Mouse (Mus musculus) midbrain, embryonic 12.5 days (tissue): ENCODE measurements around the gene Pde3a. TPM values are rescaled to one million over a fixed set of nuclear protein-coding genes. Genes with fewer than 3 reads are reported as not detected.

Source experiments
- ATAC-seq: fragments of 200-750 bp; cut with Nextera tagmentation; 2 replicates; pipeline ENCODE4 v1.8.0; 2017; ENCODE audit warnings: low read depth, moderate TSS enrichment, moderate library complexity; ENCODE audit not compliant: low FRiP score
- H3K27ac ChIP-seq: fragments of 300-500 bp; sonication (generic); replicated peaks from 2 replicates; pipeline ENCODE4 v1.5.1; 2016; ENCODE audit warnings: mild to moderate bottlenecking
- H3K27me3 ChIP-seq: fragments of 300-500 bp; sonication (generic); 2 replicates; pipeline ENCODE4 v1.6.1; 2016; ENCODE audit warnings: mild to moderate bottlenecking
- H3K36me3 ChIP-seq: fragments of 300-500 bp; sonication (generic); 2 replicates; pipeline ENCODE4 v1.6.1; 2016
- H3K4me1 ChIP-seq: fragments of 300-500 bp; sonication (generic); 2 replicates; pipeline ENCODE4 v1.6.1; 2016
- H3K4me2 ChIP-seq: fragments of 300-500 bp; sonication (generic); replicated peaks from 2 replicates; pipeline ENCODE4 v1.6.1; 2016; ENCODE audit warnings: mild to moderate bottlenecking, moderate library complexity
- H3K4me3 ChIP-seq: fragments of 300-500 bp; sonication (generic); 2 replicates; pipeline ENCODE4 v1.5.1; 2016; ENCODE audit warnings: mild to moderate bottlenecking
- H3K9ac ChIP-seq: fragments of 300-500 bp; sonication (generic); replicated peaks from 2 replicates; pipeline ENCODE4 v1.6.1; 2016; ENCODE audit warnings: mild to moderate bottlenecking, moderate library complexity
- H3K9me3 ChIP-seq: fragments of 300-500 bp; sonication (generic); 2 replicates; pipeline ENCODE4 v1.6.1; 2016; ENCODE audit warnings: mild to moderate bottlenecking
- WGBS: fragments of 180-500 bp; shearing (Covaris S2); methylation state at CpG from one replicate; pipeline ENCODE4 v1.1.7; 2016; 5-methylcytosine and 5-hydroxymethylcytosine counted together
- polyA plus RNA-seq: library from polyadenylated mRNA; unstranded; fragments of >200 nt; fragmentation: Nextera tagmentation; extraction: Ambion mirVana; gene quantifications from 2 replicates; pipeline ENCODE4 v1.2.1, GENCODE M21; 2016

Gene Pde3a
- polyA plus RNA-seq, 1 experiment from 2014 or later: 2.7 TPM

DNA sequence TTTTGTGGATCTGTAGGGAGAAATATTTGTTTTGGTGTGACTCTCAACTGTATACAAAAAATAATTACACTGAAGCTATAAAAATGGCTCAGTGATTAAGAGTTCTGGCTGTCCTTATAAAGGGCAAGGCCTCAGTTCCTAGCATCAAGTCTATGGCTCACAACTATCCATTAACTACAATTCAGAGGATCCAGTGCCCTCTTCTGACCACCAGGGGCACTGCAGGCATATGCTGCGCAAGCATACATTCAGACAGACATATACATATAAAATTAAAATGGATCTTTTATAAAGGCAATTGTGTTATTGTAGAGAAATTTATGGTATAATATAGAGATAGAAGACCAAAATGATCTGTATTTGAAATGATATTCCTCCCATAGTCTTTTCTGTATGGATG lies 181.1 kb downstream of the Pde3a start:
- 97% methylated on average over 1 of the region's 1 CpGs for WGBS
- no peak for ATAC-seq
- Histone ChIP-seq H3K4me2 (no peak overlapping the region), H3K27ac (no peak overlapping the region), H3K4me1 (peaks cover 7% of the 10 kb centered on the region; the same call in 1 of the 2 replicates), H3K4me3 (no peak overlapping the region), H3K9me3 (no peaks in the 10 kb centered on the region), H3K36me3 (no peaks in the 10 kb centered on the region), H3K27me3 (no peaks in the 10 kb centered on the region), H3K9ac (no peak overlapping the region)

DNA sequence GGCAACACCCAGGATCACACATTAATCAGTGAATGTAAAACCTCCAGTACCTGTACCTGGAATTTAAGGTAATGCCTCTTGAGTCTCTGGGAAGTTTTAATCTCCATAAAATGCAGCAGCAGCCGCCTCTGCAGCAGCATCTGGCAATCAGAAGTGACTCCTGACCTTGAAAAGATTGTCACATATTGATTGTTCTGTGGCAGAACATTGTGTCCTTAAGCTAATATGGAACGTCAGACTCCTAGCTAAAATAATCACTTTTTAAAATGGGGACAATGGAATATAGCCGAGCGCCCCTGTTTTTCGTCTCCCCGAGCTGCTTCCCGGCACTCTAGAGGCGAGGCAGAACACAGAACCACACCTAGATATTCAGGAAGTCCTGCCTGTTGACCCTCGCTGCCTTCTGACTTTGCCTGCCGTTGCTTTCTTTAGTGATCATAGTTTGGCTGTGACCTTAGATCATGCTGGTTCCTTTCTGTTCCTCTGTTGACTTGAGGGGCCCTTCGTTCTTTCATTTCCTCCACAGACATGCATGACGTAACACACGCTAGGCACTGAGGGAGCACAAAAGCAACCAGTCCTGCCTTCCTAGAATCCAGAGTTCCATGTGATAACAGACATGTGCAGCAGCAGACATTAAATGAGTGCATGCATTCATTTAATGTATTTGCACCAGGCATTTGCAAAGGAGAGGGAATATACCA lies 183.4 kb downstream of the Pde3a start:
- Histone ChIP-seq H3K9me3 (no peaks in the 10 kb centered on the region), H3K27ac (no peak overlapping the region), H3K4me3 (no peak overlapping the region), H3K36me3 (no peaks in the 10 kb centered on the region), H3K4me2 (no peak overlapping the region), H3K27me3 (no peaks in the 10 kb centered on the region), H3K9ac (no peak overlapping the region), H3K4me1 (peaks cover 10% of the 10 kb centered on the region; the same call in 1 of the 2 replicates)
- WGBS: 91% methylated on average over 13 of the region's 13 CpGs
- no peak for ATAC-seq

DNA sequence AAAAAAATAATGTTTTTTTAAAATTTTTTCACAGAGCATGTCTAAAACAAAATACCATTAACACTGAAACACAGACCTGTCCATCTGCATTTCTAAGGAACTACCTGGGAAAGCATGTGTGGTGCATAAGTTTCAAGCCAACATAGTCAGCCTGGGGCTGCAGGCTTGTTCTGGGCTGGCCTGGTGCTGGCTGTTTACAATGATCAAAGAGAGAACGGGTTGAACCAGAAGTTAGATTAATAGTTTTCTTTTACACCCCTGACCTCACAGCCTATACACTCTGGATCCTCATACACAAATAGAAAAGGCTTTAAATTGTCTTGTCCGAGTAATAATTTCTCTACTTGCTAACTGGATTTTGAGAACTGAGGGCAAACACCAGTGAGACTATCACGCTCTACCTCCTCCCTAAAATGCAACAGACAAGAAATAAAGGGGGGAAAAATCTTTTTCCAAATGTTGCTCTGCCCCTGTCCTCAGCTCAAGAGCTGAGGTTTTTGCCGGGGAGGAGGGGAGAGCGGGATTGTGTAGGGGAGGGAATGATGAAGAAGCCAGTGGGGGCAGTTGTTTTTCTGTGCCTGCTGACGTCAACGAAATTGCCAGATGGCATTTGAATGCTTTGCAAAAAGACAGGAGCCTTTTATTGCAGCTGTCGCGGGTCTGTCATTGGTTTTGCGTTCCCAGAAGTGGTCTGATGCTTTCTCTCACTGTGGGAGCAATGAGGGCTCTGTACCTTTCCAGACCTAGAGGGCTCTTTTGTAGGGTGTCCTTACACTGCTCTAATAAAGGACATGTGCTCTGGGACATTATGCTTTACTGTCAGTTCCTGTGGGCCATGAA lies 185.1 kb downstream of the Pde3a start:
- no peak overlapping the region for H3K4me3 ChIP-seq
- H3K4me1 ChIP-seq: peaks cover 10% of the 10 kb centered on the region; the same call in 1 of the 2 replicates
- WGBS: 53% methylated on average over 10 of the region's 10 CpGs
- H3K27me3 ChIP-seq: no peaks in the 10 kb centered on the region
- no peaks in the 10 kb centered on the region for H3K9me3 ChIP-seq
- H3K9ac ChIP-seq: no peak overlapping the region
- no peaks in the 10 kb centered on the region for H3K36me3 ChIP-seq
- ATAC-seq: peak; percentile 74
- no peak overlapping the region for H3K4me2 ChIP-seq
- H3K27ac ChIP-seq: peak overlapping the region; percentile 35; the same call in 1 of the 2 replicates

DNA sequence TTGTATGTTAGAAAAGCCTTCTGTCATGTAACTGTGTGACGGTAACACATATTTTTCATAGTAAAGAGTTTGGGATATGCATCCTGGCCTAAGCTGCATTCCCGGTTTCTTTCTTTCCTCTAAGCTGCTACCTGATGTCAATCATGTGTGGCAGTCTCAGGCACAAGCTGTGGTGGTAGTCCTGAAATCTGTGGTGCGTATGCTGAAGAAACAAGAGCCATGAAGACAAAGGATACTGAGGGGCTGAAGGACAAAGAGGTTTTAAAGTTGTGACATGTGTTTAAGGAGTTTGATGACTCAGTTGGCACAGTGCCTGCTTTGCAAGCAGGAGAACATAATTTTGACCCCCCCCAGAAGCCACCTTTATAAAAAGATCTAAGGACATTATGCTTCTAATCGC lies 186.1 kb downstream of the Pde3a start:
- Histone ChIP-seq H3K9ac (no peak overlapping the region), H3K4me2 (no peak overlapping the region), H3K27ac (no peak overlapping the region), H3K9me3 (no peaks in the 10 kb centered on the region), H3K27me3 (no peaks in the 10 kb centered on the region), H3K4me1 (peaks cover 10% of the 10 kb centered on the region; the same call in 1 of the 2 replicates), H3K36me3 (no peaks in the 10 kb centered on the region), H3K4me3 (no peak overlapping the region)
- WGBS: 77% methylated on average over 4 of the region's 4 CpGs
- ATAC-seq: no peak

DNA sequence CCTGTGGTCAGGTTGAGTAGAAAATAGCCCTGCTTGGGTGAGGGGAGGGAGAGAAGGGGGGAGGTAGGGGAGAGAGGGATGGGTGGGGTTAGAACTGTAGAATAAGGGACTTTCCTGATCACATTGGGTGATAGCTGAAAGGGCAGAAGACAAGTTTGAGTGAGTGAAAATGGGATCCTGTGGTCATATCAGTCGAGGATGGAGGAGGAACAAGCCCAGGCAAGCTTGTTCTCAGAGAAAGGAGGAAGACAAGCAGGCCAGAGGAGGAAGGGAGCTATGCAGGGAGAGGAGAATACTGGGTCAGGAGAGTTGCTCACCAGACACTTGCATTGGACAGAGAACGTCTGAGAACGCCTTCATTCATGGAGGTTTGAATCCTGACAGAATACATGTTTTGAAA lies 190.9 kb downstream of the Pde3a start:
- Histone ChIP-seq H3K4me2 (no peak overlapping the region), H3K9me3 (no peaks in the 10 kb centered on the region; the same call in 1 of the 2 replicates), H3K27me3 (no peaks in the 10 kb centered on the region), H3K36me3 (no peaks in the 10 kb centered on the region), H3K4me1 (0 out of 2 replicates have a peak, but pooled peaks cover 5% of the 10 kb centered on the region), H3K27ac (no peak overlapping the region), H3K9ac (no peak overlapping the region), H3K4me3 (no peak overlapping the region)
- WGBS: 70% methylated on average over 3 of the region's 3 CpGs
- ATAC-seq: no peak

DNA sequence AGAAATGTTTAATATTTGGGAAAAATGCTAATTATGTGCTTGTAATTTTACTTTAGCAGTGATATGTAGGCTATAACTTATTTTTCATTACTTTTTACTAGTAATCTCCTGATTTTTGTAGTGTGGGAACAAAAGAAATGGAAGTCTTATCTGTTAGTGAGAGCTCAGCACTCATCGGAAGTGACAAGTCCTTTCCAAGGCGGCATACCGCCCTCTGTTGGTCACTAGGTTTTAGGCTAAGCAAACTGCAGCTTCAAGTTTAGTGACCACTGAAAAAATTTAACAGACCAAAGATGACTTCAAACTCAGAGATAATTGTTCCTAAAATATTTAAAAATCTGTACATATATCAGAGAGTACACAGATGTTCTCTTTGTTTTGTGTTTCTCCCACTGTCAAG lies 198.5 kb downstream of the Pde3a start:
- Histone ChIP-seq H3K4me3 (no peak overlapping the region), H3K27me3 (no peaks in the 10 kb centered on the region), H3K4me1 (no peaks in the 10 kb centered on the region), H3K27ac (no peak overlapping the region), H3K9ac (no peak overlapping the region), H3K4me2 (no peak overlapping the region), H3K9me3 (no peaks in the 10 kb centered on the region; the same call in 1 of the 2 replicates), H3K36me3 (no peaks in the 10 kb centered on the region)
- WGBS: 15% methylated on average over 3 of the region's 3 CpGs
- ATAC-seq: peak; percentile 69; the same call in 1 of the 2 replicates

DNA sequence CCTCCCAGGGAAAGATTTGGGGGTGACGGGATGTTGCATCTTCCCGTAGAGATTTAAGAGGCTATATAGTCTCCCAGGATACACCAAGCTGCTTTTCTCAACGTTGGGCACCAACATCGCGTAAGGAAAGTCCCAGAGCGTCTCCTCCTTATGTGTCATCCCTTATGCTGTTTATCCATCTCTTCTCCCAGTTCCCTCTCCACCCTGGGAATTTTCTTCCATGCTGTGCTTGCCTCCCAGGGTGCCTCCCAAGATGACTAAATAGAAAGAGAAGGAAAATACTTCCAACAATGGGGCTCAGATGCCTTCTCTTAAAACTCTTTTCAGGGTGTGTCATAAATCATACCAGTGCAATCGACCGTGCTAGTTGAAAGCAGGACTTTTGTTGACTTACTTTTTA lies 199.8 kb downstream of the Pde3a start:
- Histone ChIP-seq H3K4me2 (no peak overlapping the region), H3K4me1 (no peaks in the 10 kb centered on the region), H3K27me3 (no peaks in the 10 kb centered on the region), H3K27ac (no peak overlapping the region), H3K9ac (no peak overlapping the region), H3K4me3 (no peak overlapping the region), H3K36me3 (no peaks in the 10 kb centered on the region), H3K9me3 (no peaks in the 10 kb centered on the region; the same call in 1 of the 2 replicates)
- no peak for ATAC-seq
- 83% methylated on average over 8 of the region's 8 CpGs for WGBS

DNA sequence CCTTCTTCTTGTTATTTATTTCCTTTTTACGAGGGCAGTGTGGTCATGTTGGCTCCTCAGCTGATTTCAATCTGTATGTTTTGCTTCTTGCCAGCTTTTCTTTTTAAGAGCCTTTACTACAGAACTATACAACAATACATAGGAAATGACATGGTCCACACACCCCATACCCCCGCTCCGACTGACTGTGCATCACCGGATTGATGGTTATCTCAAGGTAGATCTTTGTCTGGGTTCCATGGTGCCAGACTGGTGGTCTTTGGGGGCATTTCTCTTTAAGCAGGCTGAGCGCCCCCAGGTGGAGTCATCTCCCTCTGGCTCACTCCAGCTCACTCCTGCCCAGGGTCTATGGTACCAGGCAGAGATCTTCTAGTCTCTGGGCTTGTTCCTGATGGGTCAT lies 206.3 kb downstream of the Pde3a start:
- Histone ChIP-seq H3K27me3 (no peaks in the 10 kb centered on the region), H3K4me3 (no peak overlapping the region)
- no peak for ATAC-seq

DNA sequence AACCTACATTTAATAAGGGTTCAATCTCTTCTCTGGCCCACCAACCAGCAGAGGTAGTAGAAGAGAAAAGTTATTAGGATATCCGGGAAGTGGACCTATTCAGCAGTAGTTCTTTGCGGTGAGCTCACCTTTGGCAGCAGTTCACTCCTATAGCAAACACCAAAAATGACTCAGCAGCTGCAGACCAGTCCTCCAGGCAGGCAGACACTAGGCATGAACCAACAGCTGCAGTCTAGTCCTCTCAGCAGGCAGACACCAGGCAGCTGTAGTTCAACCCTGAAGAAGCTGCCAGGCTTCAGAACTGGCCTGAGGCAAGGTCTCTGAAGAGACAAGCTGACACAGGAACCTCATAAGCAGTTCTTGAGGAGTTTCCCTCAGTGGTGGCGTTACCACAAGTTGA lies 207.5 kb downstream of the Pde3a start:
- Histone ChIP-seq H3K27me3 (no peaks in the 10 kb centered on the region), H3K4me3 (no peak overlapping the region), H3K27ac (no peak overlapping the region), H3K4me2 (no peak overlapping the region), H3K9ac (no peak overlapping the region), H3K9me3 (no peaks in the 10 kb centered on the region), H3K36me3 (no peaks in the 10 kb centered on the region), H3K4me1 (no peaks in the 10 kb centered on the region)
- ATAC-seq: no peak
- WGBS: 87% methylated on average over 3 of the region's 3 CpGs

More for the DNA sequence above, 206.3 kb downstream of the Pde3a start:
- Histone ChIP-seq H3K9ac (no peak overlapping the region), H3K4me1 (no peaks in the 10 kb centered on the region), H3K36me3 (no peaks in the 10 kb centered on the region), H3K4me2 (no peak overlapping the region), H3K9me3 (no peaks in the 10 kb centered on the region), H3K27ac (no peak overlapping the region)
- 82% methylated on average over 5 of the region's 5 CpGs for WGBS

DNA sequence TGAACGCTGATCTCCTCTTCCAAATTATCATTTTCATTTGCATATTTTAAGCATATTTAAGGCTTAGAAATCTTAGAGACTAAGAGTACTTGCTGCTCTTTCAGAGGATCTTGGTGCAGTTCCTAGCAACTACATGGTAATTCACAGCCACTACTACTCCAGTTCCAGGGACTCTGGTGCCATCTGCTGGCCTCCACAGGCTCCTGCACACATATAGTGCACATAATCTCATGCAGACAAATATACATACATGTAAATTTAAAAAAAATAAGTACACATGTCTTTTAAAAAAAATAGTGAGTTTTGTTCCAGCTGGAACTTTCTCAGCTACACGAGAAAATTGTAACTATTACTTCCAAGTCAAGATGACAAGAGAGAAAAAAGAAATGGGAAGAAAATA lies 221.2 kb downstream of the Pde3a start:
- Histone ChIP-seq H3K27me3 (no peaks in the 10 kb centered on the region), H3K9ac (no peak overlapping the region), H3K27ac (no peak overlapping the region), H3K9me3 (no peaks in the 10 kb centered on the region), H3K4me2 (no peak overlapping the region), H3K4me1 (no peaks in the 10 kb centered on the region), H3K4me3 (no peak overlapping the region), H3K36me3 (no peaks in the 10 kb centered on the region)
- WGBS: 84% methylated on average over 2 of the region's 2 CpGs
- ATAC-seq: no peak

DNA sequence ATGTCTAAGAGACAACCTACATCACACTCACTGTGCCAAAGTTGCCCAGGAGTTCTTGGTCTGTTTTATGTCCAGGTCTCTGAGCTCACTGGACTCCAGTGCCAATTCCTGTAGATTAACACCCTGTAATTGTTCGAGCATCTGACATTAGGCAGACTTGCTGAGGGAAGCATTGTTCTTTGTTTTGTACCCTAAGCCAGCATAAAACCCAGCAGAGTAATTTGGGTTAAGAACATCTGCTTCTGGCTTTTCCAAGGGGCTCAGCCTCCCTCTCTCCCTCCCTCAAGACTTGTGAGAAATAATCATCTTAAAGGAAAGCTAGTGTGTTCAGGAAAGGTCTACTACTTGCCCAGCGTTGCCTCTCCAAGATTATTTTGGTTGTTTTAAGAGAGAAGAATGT lies 225.2 kb downstream of the Pde3a start:
- Histone ChIP-seq H3K36me3 (no peaks in the 10 kb centered on the region), H3K4me1 (no peaks in the 10 kb centered on the region), H3K4me3 (no peak overlapping the region), H3K9me3 (no peaks in the 10 kb centered on the region), H3K27me3 (no peaks in the 10 kb centered on the region), H3K27ac (no peak overlapping the region), H3K9ac (no peak overlapping the region), H3K4me2 (no peak overlapping the region)
- 70% methylated on average over 2 of the region's 2 CpGs for WGBS
- ATAC-seq: no peak

DNA sequence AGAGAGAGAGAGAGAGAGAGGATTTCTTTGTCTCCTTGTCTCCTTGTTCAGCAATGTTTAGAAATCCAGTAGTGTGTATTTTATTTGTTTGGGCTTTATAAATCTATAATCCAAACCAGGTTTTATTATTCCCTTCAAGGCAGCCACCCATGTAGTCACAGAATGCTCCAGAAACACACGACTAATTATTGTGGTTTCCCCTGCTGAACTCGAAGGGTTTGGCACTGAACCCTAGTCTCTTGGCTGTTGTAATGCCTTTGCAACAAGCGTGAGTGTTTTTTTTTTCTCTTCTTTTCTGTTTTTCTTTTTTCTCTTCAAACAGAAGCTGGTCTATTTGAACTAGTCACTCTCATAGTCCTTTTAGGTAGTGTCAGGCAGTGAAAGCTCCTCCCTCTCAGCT lies 225.6 kb downstream of the Pde3a start:
- H3K9me3 ChIP-seq: no peaks in the 10 kb centered on the region
- H3K9ac ChIP-seq: no peak overlapping the region
- no peaks in the 10 kb centered on the region for H3K4me1 ChIP-seq
- 63% methylated on average over 3 of the region's 3 CpGs for WGBS
- H3K36me3 ChIP-seq: no peaks in the 10 kb centered on the region
- H3K4me3 ChIP-seq: no peak overlapping the region
- H3K27me3 ChIP-seq: no peaks in the 10 kb centered on the region
- no peak for ATAC-seq
- no peak overlapping the region for H3K27ac ChIP-seq
- H3K4me2 ChIP-seq: no peak overlapping the region
